Mouse (Mus musculus): ENCODE results near the gene Ryr2. TPM values are rescaled to one million over a fixed set of nuclear protein-coding genes. Genes with fewer than 3 reads are reported as not detected.
"Not testable (repeated sequence)": the region's sequence is repeated elsewhere in the genome, so short reads cannot be mapped to it uniquely, and the experiment has no call there.

The Ryr2 gene
- total RNA-seq, 2 experiments from 2014 or later = 15.4 to 16.9 TPM

GRCm38 (mm10) chr13:11566486-11566885 is 540.3 kb downstream of the Ryr2 start:
- DNase-seq (ENCODE audit: low spot score in 2 of 2) = no peak

DNA sequence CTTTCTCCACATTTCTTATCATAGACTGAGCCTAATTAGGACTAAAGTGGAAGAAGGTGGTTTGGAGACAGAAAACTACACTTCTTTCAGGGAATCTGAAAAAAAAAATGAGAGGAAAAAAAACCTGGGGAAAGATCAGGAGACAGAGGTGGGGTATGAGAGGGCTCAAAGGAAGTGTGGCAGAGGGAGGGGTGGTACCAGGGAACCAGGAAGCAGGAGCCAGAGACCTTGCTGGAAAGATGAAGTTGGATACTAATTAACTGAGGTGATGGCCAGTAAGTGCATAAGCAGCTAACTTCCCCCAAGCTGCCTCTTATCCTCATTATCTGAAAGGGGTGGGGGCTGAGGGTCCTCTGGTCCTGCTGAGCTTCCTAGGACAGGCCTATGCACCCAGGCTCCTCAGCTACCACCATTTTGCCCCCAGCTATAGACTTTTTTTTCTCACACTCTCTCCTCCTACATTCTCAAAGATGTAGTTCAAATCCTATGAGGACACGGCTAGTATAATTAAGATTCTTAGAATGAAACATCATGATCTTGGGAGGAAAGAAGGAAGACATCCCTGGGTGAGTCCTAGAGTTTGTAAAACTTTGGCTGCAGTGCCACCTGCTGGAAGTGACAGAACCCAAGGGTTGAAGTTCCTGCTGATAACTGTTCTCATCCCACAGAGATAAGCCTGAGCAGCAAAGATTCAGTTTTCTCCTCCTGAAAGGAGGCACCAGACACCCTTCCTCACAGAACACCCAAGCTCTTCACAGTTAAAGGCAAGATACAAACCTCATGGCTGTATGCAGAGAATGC is 543.3 kb downstream of the Ryr2 start:
- DNase-seq (ENCODE audit: low spot score in 2 of 2) = peak; percentile 7 to 13

GRCm38 (mm10) chr13:11549644-11550043 is 557.1 kb downstream of the Ryr2 start:
- DNase-seq (ENCODE audit: low spot score in 2 of 2) = no peak

GRCm38 (mm10) chr13:11549136-11549535 is 557.6 kb downstream of the Ryr2 start:
- DNase-seq (ENCODE audit: low spot score in 2 of 2) = not testable (repeated sequence)

DNA sequence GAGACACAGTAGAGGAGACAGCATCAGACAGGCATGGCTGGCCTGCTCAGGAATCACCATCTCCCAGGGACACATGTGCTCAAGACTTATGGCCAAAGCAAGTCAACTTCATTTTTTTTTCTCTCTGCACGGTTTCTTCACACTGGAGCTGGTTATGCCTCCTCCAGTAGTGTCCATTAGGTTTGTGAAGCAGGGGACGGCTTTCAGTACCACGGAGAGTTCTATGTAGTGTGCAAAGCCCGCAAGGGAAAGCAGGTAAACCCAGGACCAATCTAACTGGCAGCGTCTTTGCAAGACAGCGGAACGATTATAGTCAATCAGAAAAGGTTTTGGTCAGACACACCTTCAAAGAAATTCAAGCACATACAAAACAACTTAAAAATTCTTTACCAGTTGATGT is 560.9 kb downstream of the Ryr2 start:
- DNase-seq (ENCODE audit: low spot score in 2 of 2) = no peak

DNA sequence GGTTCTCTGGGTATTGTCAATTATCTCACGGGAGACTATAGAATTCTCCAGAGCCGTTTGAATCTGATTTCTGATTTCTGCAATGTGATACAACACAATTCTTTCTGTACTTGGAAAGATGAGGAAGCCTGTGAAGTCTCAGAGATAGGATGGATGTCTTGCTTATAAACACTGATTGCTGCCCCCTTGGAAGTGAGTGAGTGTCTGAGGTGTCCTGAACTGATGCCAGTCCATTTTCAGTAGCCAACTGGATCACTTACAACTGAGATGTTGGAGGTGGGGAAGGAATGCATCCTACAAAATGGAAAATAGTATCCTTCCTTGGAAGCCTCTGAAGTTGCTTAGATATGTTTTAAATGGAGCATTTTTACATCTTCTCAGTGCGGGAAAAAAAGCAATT is 564.2 kb downstream of the Ryr2 start:
- no peak for DNase-seq (ENCODE audit: low spot score in 2 of 2)

DNA sequence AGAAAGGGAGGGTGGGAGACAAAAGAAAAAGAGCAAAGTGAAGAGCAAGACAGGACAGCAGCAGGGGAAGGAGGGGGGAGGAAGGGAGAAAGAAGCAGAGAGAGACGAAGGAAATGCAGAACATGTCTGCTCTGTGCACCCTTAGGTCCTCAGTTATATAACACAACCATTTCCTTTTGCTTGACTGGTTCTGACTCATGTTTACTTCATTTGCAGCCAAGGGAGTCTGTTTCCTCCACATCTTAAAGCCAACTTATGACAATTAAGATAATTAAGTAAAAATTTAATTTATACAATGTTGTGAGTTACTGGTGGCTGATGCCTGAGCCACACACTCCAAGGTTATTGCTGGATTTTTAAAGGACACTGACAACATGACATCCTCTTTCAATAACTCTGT is 569.9 kb downstream of the Ryr2 start:
- DNase-seq (ENCODE audit: low spot score in 2 of 2) = no peak

DNA sequence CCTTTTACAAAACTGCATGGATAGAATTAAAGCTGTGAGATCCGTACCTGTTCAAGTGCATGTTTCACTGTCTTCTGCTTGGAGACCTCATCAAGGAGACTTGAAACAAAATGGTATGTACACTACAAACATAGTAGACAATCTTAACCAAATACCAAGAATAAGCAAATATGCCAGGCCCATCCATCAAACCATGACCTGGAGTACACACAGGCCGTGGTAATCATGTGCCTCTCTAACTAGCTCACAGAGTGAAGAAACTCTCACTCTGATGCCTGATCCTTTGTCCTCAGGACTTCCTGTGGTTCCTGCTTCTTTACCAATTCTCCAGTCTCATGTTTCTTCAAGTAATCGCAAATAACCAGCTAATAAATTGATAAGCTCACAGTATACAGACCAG is 570.9 kb downstream of the Ryr2 start:
- DNase-seq (ENCODE audit: low spot score in 2 of 2) = no peak

DNA sequence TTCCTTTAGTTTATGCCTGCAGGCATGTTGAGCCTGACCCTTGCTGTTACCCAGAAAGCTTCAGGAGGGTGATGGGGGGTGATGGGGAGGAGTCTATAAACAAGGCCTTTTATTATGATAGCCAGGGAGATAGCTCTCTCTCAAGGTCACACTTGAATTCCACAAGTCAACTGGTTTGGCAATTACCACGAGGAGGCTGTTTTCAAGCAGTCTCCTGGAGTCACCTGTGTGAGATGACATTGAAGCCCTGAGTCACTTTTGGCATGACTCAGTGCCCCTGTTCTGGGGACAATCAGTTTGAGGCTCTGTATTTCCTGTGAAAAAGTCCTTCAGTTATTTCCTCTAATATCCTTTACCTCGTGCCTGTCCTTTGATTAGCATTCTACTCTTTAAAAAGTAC is 573.5 kb downstream of the Ryr2 start:
- DNase-seq (ENCODE audit: low spot score in 2 of 2) = no peak

DNA sequence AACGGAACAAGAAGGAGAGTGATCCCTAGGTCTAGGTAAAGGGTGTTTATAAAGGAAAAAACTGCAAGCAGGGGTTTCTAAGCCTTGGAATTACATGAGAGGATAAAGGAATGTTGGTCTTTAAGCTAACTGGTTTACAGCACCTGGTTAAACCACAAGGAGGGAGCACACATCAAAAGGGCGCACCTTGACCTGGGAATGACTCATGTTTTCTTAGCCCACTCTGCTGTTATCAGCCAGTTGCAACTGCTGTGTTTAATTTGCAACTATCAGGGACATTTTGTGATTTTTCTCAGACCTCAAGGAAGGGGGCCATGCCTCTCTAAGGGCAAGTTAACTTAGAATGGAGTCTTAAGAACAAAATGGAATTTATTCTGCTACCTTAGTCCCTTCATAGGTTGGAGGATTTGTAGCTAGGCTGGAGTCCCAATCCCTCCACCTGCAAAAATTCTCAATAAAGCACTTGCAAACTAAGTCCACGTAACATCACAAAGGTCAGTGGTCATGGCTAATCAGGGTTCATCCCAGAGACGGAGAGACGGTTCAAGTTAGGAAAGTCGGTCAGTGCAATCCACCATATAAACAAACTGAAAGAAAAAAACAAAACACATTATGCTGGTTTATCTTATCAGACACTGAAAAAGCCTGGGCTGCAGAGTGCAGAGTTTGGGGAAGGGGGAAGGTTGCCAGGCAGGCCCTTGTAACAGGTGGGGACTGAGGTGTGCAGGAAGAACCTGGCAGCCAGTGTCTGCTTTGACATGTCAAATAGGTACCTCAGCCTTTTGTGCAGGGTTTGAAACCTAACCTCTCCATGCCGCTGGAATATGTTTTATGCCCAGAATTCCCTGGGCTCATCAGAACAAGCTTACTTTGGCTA is 574.5 kb downstream of the Ryr2 start:
- DNase-seq (ENCODE audit: low spot score in 2 of 2) = no peak

- no peak for DNase-seq (ENCODE audit: low spot score in 2 of 2)
Observed at GRCm38 (mm10) chr13:11523612-11524011, 583.1 kb downstream of the Ryr2 start.

DNA sequence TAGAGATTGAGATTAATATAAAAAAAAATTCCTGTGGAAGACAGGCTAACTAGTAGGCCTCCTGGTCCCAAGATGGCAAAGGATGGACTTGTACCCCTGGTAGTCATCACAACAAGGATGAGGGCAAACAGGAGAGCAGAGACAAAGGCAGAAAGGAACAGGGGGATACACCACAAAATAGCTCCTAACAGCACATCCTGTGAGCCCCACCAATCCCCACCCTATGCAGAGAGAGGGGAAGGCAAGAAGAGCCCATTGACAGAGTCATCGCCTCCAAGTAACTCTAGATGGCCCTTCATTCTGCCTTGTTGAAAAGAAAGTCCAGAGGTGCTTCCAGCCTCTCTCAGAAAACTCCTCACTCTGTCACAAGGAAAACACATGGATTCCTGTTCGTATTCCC is 586.0 kb downstream of the Ryr2 start:
- DNase-seq (ENCODE audit: low spot score in 2 of 2) = no peak

GRCm38 (mm10) chr13:11511540-11512177 is 595.1 kb downstream of the Ryr2 start:
- DNase-seq (ENCODE audit: low spot score in 2 of 2) = no peak

Other genes starting within 250 kb of the Ryr2 start
- gene Mtr, start 151.2 kb upstream of the Ryr2 start, total RNA-seq (2021) = 10 to 100 TPM; 25.0 to 29.9 TPM
- gene Actn2, start 233.8 kb upstream of the Ryr2 start, total RNA-seq (2021) = 10 to 100 TPM; 22.6 to 76.2 TPM